Mouse (Mus musculus): ENCODE measurements around the gene Tph2.

Gene Tph2

DNA sequence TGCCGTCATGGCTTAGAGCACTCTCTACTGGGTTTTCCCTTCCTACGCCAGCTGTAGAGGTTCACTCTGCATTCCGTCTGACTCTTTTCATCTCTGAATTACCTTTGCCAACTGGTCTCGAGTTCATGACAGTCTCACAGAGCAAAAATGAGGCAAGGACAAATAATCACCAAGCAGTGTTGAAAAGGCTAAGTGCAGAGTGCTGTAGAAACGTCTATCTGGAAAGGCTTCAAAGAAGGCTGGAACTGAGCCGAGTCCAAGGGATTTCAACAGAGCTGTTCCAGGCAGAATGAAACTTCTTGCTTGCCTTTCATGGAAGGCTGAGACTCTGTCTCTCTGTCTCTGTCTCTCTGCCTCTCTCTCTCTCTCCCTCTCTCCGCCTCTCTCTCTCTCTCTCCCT is 47.8 kb downstream of the Tph2 start:
- no peak for DNase-seq (ENCODE audit: low spot score)

DNA sequence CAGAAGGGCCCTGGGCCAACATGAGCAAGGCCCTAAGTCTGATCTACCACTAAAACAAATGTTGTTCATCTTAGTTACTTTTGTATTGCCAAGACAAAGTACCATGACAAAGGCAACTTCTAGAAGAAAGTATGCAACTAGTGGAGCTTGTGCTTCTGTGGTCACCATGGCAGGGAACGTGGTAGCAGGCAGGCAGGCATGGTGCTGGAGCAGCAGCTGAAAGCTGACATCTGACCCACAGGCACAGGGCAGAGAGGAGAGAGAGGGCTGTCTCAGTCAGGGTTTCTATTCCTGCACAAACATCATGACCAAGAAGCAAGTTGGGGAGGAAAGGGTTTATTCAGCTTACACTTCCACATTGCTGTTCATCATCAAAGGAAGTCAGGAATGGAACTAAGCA is 56.9 kb downstream of the Tph2 start:
- DNase-seq (ENCODE audit: low spot score), result no peak

DNA sequence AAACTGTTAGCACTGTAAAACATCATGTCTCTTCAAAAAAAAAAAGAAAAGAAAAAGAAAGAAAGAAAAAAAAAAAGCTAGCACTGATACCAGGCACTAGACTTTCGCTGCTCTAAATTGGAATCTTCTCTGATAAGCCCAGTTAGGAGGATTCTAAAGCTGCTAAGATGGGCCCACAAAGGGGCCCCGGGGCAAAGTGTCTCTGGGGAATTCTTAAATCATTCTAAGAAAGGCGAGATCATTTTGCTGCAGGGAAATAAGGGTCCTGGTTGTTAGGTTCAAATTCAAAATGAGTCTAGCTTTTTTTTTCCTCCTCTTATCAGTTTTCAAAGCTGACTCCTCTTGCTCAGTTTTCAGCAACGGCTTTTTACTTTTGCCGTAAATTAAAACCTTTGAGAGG is 59.3 kb downstream of the Tph2 start:
- DNase-seq (ENCODE audit: low spot score), result no peak

DNA sequence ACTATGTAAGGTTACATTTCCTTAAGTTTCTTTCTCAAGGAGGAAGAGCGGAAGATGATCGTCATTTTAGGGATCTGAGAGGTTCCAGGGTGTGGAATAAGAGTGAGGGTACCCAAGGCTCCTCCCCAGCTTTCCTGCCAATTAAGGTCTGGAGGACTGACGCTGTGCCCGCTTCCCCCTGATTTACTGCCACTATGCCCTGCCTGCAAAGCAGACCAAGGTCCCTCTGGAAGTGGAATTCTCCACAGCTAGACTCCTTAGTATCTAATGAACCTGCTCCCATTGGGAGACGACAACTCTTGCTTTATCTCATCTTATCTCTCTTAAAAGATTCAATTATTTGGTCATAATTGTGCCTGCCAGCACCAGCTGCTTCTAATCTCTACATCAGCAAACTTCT is 59.8 kb downstream of the Tph2 start:
- DNase-seq (ENCODE audit: low spot score), result no peak

DNA sequence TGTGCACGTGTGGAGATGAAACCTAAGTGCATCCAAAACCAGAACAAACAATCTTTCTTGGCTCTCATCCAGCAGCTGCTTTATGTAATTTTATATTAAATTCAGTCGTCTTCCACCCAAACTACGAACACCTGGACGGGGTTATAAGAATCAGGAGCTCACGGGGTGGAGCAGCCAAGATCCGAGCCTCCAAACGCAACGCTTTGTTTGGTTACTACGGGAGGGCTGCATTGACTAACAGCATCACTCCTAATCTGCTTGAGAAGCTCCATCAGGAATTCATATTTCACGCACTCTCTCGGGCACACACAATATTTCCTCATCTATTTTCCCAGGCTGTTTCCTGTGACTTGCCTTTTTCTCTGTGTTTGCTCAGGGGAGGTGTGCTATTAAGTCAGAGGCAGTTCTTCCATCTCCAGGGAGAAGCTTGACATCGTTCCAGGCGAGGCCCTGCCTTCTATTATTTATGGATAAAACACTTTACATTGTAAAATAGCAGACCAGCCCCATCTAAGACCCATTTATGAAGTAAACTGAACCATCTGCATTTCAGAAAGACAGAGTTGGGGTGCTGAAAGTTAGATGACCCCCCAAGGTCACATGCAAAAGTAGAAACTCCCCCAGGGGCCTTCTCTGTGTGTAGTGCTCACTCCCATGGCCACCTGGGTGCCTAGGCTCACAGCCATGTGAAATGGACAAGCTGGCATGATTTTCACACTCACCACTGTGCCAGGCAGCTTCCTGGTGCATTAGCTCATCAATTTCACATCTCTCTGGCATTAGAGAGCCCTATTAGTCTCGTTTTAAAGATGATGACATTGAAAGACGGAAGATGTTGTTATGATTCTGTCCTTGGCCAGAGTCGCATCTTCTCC is 76.9 kb downstream of the Tph2 start:
- DNase-seq (ENCODE audit: low spot score), result no peak

DNA sequence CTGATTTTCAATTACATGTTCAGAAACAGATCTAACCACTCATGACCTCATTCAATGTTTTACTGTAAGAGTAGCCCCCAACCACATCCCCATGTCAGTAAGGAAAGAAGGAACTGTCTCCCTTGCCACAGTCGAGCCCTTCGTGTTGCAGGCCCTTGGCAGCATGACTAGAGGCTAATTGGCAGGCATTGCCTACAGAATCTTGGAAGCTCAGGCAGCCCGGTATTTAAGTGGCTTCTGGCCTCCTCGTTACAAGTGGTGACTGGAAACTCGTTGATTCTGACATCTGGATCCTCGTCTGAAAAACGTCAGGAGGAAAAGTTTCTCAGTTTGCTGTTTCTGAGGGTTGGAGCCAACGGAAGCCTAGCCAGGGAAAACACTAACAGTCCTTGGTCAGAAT is 80.6 kb downstream of the Tph2 start:
- DNase-seq (ENCODE audit: low spot score), result no peak

DNA sequence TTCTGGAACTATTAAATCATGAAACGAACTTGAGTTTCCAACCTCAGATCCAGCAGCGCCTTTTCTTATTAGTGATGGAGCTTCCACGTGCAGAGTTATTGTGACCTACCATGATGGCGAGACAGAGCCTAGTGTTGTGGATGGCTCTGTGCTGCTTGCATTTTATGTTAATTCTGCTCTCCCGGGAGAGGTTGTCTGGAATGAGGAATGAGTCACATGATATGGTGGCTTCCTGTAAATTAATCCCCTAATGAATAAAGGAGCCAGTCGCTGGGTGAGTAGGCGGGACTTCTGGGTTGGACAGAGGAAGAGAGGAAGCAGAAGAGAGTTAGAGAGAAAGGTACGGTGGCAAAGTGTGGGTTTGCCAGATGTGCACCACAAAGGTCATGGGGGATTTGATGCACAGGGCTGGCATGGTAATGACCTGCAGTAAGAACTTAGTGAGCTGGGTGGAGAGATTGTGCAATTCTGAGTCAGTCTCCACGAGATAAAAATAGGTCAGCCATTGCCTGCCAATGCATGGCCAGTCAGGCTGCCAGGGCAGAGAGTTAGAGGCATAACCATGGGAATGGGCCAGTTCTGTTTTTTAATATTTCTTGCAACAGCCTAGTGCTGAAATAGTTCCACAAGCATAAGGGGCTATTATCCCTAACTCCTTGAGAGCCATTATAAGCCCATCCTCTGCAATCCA is 84.8 kb downstream of the Tph2 start:
- peak; percentile 7 for DNase-seq (ENCODE audit: low spot score)

DNA sequence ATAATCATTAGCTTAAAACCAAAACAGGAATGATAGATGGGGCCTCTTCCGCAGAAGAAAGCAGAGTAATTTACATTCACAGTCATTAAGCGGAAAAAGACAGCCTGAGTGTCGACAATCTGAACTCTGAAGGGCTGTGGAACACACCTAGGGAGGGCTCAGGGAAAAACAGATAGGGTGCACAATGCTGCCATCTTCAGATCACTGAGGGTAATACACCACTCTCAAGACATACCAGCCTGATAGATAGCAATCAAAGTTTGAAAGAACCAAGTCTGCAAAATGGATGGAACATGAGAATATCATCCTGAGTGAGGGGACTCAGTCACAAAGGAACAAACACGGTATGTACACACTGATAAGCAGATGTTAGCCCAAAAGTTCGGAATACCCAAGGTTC is 87.7 kb downstream of the Tph2 start:
- DNase-seq (ENCODE audit: low spot score), result no peak

DNA sequence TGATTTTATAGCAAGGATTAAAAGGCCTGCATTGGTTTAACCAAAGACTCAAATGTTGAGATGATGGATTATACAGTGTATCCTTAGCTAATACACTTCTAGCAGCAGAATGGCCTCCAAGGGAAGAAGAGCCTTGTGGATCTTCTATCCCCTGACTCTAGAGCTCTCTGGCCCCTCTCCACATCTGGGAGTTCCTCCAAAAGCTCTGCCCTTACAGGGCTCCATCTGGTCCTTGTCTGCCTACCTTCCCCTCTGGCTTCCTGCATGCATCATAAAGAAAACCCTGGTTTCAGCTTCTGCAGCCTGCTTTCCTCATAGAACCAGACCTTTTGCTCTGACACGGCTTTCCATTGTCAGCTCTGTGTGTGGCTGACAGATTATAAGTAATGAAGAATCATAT is 88.6 kb downstream of the Tph2 start:
- DNase-seq (ENCODE audit: low spot score), result no peak

DNA sequence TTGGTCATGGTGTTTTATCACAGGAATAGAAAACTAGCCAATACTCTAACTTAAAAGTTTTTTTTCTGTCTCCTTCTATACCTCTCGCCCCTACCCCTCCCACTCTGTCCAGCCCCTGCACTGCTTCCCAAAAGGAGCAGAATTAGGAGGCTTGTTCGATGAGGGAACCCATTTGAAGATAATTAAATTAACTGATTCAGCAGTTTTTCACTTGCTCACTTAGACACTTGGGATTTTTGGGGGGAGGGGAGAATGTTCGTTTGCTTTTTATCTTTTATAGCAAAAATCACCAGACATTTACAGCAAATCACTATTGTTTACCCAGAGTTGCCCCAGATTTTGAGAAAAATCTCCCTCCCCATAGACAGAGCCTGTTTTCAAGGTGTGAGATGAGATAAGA is 106.6 kb downstream of the Tph2 start:
- no peak for DNase-seq (ENCODE audit: low spot score)

DNA sequence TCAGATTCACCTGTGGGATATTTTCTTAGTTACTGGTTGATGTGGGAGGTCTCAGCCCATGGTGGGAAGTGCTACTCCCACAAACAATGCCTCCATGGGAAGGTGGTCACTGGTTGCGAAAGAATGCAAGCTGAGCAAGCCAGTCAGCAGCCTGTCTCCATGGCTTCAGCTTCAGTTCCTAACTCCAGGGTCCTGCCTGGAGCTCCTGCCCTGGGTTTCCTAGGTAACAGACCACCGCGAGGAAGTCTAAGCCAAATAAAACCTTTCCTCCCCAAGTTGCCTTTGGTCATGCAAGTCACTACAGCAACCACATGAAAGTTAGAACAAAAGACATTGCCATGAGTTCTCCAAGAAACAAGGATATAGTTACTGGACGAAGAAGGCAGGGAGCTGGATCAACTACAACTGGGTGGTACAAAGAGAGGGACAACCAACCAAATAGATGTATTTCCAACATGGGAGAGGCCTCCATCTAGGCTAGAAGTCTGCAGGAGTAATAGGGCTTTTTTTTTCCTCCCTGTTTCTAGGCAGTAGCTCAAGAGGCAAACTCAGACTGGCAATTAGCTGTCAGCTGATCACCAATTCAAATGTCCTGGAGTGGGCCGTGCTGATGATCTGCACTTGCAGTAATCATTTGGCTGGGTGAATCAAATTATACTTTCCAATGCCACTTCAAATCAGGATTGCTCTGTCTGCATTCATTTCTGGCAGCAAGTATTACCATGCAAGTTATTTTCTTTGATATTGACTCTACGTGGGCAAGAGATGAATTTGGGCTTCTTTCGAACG is 115.5 kb downstream of the Tph2 start:
- no peak for DNase-seq (ENCODE audit: low spot score)

DNA sequence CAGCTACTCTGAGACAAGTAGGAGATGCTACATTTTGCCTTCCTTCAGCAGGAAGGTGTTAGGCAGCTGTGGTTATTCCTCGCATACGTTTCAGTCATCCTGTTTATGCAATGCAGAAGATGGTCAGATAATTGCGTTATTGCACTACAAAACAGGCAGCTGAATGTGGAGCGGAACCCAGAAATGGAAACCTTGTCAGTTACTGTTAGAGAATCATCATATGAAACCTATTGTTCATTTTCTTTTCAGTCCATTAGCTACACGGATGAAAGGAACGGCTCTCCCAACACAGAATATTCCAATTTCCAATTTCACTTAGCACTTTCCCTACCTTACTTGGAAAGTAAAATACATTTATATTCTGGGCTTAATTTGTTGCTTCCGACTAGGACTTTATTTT is 120.9 kb downstream of the Tph2 start:
- DNase-seq (ENCODE audit: low spot score), result no peak

DNA sequence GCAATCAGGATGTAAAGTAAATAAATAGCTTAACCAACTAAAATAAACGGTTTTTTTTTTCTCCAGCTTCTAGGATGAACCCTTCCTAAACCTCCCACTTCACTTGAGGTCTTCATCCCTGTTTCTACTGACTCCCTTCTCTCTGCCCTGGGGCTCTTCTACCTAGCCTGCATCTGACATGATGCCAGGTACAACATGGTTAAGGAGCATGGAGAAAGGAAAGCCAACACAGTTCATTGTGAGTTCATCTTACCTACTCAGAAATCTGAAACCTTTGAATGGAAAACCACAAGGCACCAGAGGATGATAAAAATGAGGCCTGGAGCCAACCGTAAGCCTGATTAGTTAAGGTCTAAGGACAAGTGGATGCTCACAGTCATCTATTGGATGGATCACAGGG is 123.3 kb downstream of the Tph2 start:
- no peak for DNase-seq (ENCODE audit: low spot score)

DNA sequence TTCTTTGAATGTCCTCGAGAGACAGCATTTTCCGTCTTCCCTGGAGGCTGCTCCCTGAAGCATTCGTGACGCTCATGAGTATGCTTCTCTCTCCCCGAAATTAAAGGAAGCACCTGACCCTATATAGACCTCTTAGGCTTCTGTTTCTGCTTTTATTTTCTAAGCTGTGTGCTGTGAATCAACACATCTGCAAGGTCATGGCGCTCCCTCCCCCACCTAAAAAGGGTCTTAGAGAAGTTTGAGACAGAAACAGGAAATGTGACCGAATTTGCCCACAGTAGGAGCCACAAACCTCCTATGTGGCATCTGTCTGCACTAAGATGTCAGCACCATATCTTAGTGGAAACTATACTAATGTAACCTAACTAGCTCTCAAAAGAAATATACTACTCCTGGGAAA is 124.1 kb downstream of the Tph2 start:
- no peak for DNase-seq (ENCODE audit: low spot score)

DNA sequence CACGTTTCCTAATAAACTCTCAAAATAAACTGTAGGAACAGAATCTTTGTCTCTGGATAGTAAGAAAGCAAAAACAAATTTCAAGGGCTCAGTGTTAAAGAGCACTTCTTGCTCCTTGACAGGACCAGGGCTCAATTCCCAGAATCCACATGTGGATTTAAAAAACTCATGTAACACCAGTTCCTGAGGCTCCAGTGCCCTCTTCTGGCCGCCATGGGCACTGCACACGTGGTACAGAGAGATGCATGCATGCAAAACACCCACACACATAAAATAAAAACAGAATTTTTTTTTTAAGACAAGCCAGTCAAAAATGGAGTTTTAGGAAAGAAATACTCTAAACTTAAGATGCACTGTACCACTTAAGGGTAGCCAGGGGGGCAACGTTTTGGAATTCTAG is 133.2 kb downstream of the Tph2 start:
- no peak for DNase-seq (ENCODE audit: low spot score)

DNA sequence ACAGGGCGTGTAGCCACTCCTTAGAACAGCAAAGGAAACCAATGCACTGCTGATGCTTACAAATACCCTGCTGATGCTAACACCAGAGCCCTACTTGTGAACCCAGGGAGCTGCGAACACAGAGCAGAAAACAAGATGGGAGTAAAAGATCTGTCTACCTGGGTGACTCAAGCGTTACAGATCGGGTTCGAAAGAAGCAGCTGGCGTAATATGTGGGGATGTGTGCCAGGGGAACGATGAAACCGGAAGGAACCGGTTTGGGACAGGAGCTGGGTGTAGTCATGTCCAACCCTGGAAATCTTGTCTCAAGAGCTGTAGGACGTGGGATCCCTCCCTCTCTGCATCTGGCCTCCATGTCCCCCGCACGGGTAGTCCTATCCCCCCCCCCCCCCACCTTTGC is 134.1 kb downstream of the Tph2 start:
- no peak for DNase-seq (ENCODE audit: low spot score)

DNA sequence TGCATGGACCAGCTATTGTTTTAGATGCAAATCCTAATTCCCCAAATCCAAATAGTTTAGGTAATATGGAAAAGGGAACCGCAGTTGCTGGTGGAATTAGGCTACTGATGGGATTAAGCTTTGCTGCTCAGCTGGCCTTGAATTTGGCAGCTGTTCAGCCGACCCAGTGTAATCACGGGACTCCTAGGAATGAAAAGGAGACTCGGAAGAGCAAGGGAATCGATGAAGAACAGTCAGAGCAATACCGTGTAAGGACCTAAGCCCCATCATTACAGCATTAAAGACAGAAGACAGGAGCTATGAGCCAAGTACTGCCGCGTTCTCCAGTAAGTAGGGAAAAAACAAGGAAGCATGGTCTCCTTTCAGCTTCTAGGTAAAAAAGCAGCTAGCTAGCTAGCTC is 134.6 kb downstream of the Tph2 start:
- no peak for DNase-seq (ENCODE audit: low spot score)

DNA sequence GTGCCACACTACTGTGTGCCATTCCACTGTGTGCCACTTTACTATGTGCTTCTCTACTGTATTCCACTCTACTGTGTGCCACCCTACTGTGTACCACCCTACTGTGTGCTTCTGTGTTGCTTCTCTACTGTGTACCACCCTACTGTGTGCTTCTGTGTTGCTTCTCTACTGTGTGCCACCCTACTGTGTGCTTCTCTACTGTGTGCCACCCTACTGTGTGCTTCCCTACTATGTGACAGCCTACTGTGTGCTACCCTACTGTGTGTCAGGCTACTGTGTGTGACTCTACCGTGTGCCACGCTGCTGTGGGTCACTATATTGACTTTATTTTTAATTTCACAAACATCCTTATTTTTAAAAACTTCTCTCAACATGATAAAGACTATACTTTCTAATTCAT is 136.3 kb downstream of the Tph2 start:
- DNase-seq (ENCODE audit: low spot score), result no peak

DNA sequence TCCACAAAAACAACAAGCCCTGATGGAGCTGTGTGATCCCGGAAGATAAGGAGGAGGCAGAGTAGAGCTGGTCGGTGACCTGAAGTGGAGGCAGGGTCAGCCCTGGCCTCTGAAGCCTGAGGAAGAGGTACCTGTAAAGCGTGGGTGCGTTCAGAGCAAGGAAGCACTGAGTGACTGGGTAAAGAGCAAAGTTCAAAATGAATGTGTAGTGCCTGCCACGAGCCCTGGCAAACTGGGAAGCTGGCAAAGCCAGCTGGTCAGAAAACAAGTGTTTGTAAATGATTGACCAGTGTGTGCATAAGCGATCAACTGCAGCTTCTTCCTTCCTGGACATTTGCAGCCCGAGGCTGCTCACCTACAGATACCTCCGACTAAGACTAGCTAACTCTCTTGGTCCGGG is 149.1 kb downstream of the Tph2 start:
- no peak for DNase-seq (ENCODE audit: low spot score)
